Mouse (Mus musculus) embryo, embryonic 11.5 days (tissue): ENCODE results near the gene Ank3.
A peak's percentile ranks its signal among the peaks of the same experiment; 100 is the strongest.

ENCODE experiments used
- DNase-seq: peaks from one replicate; pipeline ENCODE4 v3.0.0-alpha.2; 2012; ENCODE audit warnings: low read depth, low spot score

Gene Ank3

DNA sequence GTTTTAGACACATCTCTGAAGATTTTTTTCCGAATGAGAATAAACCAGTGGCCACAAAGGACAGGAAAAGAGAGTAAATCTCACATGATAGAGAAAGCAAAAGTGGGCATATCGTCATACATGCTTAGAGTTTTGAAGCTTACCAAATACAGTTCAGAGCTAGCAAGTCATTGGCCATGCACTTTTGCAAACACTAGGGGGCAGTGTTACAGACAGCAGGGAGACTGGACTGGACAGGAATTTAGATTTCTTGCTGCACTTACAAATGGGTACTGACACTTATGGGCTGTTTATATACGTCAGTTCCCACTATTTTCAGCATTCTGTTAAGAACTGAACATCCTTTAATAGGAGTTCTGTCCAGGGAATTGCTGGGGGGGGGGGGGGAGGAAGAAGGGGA, 257.7 kb downstream of the Ank3 start:
- peak; percentile 44 for DNase-seq

DNA sequence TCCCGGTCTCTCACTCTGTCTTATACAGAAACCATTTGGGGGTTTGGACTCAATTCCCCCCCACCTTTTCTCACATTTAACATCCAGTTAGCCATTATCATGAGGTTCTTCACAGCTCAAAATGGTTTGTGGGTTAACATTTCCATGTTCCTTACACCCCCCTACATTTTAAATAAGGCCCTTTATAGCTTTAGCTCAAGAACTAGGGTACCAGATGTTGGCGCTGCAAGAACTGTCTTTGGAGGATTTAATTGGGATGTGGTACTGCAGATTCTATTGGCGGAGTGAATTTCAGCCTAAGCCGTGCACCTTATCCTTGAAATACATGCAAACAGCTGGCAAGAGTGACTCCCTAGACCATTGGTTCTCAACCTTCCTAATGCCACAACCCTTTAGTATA, 261.2 kb downstream of the Ank3 start:
- DNase-seq = no peak

DNA sequence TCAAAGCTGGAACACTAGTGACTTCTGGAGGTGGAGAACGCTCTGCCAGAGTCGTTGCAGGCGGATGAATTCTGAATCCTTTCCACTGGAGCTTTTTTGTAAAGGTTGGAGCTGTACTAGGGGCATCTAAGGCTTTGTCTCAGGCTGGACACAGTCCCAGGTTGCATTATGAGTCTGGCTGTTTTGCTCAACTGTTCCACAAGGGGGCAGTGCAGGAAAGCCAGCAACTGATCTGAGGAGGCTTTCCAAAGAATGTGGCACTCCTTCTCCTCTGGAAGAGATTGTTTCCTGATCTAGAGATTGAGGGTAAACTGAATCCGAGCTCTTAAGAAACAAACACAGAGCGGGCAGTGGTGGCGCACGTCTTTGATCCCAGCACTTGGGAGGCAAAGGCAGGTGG, 263.8 kb downstream of the Ank3 start:
- DNase-seq = peak; percentile 77

DNA sequence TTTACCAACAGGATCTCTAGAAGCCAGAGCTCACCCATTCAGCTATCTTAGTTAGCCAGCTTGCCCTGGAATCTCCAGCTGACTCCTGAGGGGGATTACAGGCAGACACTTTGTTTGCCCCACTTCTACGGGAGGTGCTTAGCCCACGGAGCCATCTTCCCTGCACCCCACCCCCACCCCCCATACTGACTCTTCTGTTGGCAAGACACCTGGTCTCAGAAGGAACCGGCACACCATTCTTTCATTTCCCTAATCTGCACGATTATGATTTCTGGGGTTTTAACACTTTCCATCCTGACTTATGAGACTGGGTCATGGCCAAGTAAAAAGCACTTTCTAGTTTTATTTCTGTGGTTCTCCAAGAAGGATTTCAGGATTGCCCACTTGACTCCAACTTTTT, 268.9 kb downstream of the Ank3 start:
- no peak for DNase-seq

DNA sequence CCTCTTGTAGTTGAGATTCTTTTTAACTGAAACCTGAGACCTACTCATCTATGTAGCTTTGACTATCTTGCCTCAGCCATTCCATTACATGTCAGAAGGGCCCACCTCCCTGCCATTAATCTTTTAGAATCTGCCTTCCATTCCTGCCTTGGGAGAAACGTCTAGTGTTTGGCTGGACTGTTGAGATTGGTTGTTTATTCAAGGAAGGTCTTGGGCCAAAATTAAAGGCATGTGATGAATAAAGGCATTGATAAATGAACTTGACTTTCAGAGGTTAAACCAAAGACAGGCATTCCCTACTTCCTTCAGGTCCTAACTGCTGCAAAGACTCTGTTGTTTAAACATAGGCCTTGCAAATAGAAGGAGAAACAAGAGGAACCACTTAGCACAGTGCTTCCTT, 271.9 kb downstream of the Ank3 start:
- no peak for DNase-seq

DNA sequence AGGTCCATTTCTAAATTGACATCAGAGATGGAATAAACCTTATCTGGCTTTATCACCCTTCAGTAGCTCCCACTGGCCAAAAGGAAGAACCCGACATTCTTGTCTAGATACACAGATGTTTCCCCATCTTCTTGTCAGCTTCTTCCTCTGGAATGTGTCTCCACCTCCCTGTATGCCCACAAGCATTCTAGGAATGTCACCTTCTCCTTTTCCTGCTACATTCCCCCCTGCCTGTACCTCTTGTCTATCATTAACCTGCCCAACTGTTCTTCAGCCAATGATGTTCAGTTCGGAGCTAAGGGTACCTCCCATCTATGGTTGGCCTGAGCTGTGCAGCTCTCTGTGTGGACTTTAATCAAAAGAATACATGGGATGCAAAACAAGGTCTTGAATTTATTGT, 272.4 kb downstream of the Ank3 start:
- no peak for DNase-seq

DNA sequence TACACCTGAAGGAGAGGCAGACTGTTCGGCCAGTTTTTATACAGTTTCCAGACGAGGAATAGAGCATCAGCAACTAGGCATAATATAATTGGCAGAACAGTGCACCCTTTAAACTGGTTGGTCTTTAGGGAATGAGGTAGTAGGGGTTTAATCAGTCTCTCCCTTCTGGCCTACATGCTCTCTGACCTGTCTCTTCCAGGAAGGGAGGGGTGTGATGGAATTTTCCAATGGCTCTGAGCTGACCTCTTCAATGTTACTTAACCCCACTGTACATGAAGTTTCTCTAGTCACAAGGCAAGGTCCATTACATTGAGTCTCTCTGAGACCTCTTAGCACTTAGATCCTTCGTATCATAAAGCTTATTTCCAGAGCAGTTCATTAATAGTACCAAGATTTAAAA, 272.9 kb downstream of the Ank3 start:
- no peak for DNase-seq

DNA sequence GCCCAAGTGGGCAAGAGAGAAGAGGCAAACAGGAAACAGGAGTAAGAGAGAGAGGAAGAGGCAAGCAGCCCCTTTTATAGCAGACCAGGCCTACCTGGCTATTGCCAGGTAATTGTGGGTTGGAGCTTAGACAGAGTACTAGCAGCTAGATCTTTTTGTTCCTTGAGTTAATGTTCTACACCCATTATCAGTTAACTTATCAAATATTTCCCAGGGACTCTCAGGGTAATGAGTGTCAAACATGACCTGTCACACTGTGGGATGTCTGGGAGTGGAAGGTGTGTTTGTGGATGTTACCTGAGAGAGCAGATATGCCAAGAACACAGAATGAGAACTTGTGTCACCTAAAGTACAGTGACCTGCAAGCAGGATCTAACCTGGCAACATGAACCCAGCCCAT, 274.0 kb downstream of the Ank3 start:
- no peak for DNase-seq

DNA sequence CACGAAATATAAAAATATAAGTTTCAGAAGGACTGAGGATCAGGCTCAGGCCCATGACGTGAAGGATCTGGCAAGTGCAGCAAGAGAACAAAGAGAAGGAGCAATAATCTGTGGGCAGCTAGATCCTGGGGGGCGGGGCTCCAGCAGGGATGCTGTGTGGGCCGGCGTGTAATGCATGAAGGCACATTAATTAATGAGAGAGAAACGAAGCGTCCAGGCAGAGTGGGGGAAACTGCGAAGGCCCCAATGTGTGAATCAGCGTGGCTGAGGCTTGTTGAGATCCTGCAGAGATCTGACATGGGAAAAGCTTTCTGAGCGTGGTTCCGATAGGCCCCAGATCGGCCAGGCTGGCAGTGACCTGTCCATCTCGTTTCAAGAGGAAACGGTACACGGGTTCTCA, 279.7 kb downstream of the Ank3 start:
- DNase-seq = no peak

DNA sequence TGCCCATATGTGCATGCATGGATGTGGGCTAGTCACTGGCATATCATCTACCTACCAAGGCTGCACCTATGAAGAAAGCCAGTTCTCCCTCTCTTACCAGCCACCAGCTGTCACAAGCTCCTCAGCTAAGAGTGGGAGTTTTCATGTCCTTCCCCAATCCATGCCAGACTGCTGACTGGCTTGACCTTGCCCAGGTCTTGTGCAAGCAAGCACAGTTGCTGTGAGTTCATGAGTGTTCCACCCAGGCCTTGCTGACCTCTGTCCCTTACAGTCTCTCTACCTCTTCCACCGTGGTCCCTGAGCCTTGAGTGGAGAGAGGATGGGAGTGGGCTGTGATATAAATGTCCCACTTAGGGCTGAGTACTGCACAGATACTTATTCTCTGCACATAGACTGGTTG, 287.8 kb downstream of the Ank3 start:
- DNase-seq = no peak

DNA sequence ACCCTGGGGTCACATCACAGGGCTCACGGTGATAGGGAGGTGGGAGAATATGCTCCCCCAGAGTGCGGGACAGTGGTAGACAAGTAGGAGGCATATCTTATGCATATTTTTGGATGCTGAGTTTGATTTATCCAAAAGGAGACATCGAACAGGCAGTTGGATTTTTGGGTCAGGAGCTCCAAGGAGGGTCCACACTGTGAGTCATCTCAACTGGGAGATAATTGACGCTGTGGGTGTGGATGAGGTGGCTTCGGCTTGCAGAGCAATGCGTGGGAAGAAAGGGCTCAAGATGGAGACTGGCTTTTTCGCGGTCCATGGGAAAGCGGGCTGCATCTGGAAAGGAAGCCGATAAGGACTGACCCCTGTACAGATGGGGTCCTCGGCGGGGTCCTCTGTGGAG, 290.5 kb downstream of the Ank3 start:
- DNase-seq = no peak

DNA sequence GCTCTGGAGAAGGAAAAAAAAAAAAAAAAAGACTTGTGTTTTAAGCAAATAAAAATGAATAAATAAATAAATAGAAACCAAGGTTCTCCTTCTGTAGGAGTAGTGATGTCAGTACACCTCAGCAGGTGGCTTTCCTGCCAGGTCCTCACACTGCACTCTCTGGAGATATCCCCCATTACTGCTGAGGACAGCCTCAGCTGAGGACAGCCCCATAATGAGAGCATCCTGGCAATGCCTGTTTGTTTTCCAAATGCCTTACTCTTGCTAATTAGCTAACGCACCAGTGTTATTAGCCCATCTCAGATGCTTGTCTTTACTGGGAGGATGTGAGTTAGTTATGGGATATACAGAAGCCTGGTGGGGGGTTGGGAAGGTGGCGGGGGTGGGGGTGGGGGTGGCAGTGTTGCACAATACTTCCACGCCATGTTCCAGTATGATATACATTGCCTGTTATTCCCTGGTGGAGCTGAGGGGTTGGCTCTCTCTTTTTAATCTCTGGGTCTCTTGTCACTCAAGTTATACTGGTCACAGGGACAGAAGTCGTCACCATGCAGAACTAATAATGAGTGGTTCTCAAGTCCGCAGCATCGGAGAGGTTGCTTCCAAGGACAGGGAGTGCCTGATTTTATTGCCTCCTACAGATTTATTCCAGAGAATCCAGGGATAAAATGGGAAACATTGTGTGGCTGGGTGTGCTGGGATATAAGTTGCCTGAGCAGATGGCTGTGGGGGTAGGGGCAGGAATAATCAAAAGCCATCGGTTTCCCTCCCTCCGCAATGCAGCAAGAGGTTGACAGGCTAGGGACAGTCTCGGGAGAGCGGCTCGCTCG, 291.8 kb downstream of the Ank3 start:
- no peak for DNase-seq

DNA sequence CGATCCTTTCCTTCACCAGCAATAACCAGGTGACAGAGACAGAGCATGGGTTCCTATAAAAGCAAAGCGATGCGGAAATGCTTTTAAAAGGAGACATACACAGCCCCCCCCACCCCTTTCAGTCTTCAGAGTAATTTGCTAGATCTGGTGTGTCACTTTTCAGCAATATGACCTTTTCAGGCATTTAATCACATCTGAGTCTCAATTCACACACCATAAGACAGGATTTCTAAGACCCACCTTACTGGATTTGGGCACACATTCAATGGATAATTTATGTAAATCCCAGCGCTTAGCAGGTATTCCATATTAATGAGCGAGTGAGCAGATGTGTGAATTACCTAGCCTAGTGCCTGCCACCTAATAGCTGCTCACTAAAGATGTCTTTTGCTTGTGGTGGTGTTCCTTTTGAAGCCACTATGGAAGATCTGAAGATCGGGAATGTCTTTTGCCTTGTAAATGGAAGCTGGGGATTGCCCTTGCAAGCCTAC, 292.4 kb downstream of the Ank3 start:
- DNase-seq = no peak

DNA sequence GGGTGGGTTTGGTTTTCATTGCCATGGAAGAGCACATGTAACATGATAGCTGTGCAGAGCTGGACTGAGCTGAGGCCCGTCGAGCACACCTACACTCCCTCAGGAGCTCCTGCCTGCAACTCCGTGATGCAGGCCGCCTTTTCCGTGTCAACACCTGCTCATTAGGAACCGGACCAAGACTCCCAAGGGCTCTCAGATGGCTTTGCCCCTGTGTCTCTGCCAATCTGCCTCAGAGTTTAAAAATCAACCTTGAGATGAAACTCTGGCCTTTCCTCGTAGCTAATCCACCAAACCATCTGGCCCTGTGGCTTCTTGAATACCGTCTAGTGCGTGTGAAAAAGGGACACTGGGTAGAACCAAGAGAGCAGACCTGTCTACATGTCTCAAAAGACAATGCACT, 297.4 kb downstream of the Ank3 start:
- no peak for DNase-seq

DNA sequence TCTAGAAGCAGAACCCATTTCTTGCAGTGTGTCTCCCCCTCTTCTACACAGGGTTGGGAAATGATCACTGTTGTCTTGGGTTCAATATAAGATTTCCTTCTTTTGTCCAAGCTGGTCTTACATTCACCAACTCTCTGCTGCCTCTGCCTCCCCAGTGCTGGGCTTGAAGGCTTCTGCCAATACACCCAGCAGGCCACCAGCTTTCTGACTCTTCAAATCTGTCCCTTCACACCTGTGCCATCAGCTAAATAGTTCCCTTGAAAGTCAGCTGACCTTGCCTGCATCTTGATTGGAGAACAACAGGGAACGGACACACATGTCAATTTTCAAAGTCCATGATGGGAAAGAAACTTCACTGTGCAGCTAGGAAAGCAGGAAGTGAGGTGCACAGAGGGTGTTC, 300.1 kb downstream of the Ank3 start:
- DNase-seq = no peak

DNA sequence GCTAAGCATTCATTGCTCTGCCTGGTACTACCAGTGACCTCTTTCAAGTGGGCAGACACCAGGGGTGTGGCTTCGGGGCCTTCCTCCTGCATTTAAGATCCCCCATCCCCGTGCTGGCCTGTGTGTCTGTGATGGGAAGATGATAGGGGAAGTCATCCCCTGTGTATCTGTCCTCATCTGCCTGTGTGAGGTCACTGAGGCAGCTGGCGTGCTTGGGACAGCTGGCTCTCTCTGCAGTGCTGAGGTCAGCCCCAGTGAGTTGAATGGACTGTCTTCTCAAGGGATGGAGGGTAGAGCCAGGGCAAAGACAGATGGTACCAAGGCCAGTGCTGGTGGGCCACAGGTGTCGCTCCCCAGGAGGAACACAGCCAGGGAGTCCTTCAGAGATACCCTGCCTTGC, 302.7 kb downstream of the Ank3 start:
- DNase-seq = no peak

DNA sequence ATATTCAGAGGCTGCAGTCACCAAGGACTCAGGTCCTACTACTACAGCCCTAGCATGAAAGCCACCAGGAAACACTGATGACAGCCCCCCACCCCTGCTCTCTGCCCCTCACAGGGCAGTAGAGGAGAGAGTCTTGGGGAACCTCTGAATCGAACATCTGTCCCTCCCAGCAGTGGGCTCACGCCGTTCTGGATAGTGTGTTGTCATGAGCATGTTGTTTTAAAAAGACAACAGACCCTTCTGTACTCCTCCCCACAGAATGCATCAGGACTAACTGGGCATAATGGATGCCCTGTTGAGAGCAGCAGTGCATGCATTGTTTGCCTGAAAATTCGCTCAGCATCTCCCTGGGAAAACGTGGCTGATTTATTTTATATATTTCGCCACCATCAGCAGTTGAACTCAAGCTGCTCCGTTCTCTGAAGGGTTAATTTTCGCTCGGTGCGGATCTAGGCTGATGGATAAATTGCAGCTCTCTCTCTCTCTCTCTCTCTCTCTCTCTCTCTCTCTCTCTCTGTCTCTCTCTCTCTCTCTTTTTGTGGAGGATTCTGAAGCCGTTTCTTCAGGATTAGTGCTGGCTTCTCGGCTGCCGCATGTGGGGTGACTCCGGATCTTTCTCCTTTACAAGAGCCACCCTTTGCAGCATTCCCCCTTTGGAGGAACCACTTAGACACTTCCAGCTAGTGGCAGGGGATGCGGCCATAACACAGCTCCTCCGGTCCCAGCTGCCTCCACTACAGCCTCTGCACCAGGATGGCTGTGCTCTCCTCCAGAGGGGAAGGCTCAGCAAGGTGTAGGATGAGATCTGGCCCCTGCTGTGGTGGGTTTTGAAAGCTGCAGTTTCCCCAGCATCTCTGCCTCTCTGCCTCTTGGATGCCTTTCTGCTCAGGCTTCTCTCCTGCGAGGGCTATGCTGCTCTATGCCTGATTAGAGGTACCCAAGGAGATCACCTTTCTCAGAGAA, 307.5 kb downstream of the Ank3 start:
- DNase-seq = no peak

DNA sequence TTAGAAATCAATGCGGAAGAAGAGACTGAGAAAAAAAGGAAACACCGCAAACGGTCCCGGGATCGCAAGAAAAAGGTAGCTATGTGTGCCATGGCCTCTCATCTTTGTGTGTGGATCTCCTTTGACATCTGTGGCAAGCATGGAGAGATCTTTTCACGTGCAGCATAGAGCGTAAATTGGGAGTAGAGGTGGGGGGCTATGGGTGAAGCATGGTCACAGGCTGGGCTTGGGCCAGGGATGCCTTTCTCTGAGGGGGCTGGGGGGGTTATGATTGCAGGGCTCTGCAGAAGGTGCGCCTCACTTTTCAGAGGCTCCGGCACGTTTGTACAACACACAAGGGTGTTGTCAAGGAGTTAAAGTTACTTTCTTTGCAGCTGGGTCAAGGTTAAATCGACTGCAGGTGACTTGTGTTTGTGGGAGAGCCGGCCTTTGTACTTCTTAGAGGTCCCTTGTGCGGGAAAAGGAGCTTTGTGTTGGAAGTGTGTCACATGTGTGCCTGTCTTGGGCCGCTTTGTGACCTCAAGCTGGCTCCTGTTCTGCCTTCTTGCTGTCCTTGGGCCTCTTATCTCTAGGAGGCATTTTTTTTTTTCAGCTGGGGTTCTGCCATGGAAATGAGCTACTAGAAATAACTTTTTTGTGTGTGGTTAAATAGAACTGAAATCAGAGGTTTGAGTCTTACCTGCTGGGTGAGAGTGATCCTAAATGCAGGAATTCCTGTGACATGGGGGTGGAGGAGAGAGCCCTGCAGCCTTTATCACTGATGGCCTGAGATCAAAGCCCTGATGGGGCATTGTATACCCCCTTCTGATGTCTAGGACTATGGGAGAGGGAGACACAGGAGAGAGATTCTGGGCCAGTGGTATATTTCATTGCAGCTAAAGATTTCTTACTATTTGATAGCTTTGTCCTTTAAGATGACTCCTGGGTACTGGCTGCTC, 308.5 kb downstream of the Ank3 start:
- DNase-seq = no peak

DNA sequence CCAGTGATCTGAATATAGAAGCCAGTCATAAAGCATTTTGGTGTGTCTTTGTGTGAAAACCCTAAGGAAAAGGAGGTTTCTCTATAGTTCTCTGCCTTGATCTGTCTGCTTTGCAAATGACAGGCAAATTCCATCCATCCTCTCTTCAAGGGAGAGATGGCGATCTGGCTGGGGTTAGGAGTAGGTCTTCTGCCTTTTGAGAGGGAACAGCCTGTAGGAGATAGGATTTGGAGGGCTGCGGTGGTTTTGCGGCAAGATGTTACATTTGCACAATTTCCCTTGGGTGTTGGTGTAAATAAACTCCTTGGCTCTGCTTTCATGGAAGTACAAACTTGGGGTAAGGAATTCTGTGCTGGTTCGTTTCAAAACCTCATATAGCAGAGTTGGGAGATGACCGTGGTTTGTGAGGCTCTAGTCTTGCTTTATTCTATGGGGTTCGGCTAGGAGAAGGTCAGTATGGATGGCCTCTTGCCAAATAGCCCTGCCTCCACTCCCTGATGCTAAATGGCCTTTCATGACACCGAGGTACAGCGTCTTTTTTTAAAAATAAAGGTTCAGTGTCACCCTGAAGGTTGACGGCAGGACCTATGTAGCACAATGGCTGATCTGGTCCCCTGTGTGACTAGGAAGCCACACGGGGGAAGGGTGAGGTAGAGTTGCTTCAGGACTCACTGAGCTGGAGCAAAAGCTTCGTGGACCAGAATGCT, 309.4 kb downstream of the Ank3 start:
- no peak for DNase-seq

DNA sequence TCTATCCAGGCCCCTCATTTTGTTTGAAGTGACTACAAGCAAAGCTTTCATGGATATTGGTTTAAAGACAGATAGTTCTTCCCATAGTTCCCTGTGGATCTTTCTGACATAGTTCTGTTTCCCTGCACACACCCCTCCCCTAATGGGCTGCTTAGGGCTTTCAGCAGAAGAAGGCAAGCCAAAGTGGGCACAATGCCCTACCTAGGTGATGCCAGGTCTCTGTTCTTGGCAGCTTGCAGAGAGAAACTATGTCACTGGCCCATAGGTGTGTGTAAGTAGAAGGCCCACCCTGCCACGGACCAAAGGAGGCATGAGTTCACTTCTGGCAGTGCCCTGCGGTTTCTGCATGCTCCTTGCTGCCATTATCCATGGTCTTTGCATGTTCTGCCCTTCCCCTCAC, 311.1 kb downstream of the Ank3 start:
- DNase-seq = no peak

DNA sequence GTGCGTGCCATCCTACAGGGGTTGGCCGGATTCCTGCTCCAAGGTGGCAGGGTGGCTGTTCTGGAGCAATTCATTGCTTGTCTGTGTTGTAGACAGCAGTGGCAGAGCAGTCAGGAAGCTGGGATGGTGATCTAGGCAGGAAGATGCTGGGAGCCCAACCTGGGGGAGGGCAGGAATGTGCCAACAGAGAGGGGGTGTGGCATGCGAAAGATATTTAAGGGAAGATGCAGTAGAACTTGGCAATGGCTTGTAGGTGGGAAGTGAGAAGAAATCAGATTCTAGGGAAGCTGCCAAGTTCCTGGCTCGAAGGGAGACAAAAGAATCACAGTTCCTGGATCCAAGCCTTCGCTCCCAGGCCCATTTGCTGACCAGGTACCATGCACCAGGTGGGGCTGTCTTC, 312.2 kb downstream of the Ank3 start:
- DNase-seq = no peak
